Mouse (Mus musculus) liver, embryonic 14.5 days (tissue): ENCODE measurements around the gene Slc24a2.

Source experiments
- CTCF ChIP-seq: IDR thresholded peaks from 2 replicates; pipeline ENCODE4 v1.5.1; 2016; ENCODE audit warnings: antibody characterized with exemption, low read depth, control low read depth
- EP300 ChIP-seq: IDR thresholded peaks from 2 replicates; pipeline ENCODE4 v1.6.1; 2016; ENCODE audit warnings: antibody characterized with exemption, low read depth

DNA sequence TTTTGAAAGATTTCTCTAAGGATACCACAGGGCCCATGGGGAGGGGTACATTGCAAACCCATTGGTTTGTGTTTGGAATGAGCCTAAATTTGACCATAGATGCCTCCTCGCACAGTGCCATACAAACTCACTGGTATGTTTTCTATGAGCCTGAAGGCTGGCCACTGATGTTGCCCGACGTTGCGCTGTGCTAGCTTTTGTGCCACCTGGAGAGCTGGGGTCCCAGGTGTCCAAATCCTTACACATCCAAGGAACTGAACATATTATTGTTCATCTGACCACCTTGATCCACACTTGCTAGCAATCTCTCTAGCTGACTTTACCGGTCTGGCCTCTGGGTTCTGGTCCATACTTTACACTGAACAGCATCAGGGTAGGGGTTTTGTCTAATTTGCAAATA, 177.4 kb downstream of the Slc24a2 start:
- TF ChIP-seq CTCF (no peak), EP300 (no peak)
